Mouse (Mus musculus) midbrain, embryonic 13.5 days (tissue): Measurements from ENCODE around the gene Gcfc2. TPM values are rescaled to one million over a fixed set of nuclear protein-coding genes. Genes with fewer than 3 reads are reported as not detected.

Experiments
- ATAC-seq: fragments of 200-750 bp; cut with Nextera tagmentation; 2 replicates; pipeline ENCODE4 v1.8.0; 2017; ENCODE audit warnings: mild to moderate bottlenecking, moderate TSS enrichment, moderate library complexity
- H3K27ac ChIP-seq: fragments of 300-500 bp; sonication (generic); 2 replicates; pipeline ENCODE4 v1.5.1; 2015; ENCODE audit warnings: inconsistent platforms, mild to moderate bottlenecking, moderate library complexity
- H3K27me3 ChIP-seq: fragments of 300-500 bp; sonication (generic); 2 replicates; pipeline ENCODE4 v1.6.1; 2015; ENCODE audit warnings: mild to moderate bottlenecking, inconsistent platforms
- H3K36me3 ChIP-seq: fragments of 300-500 bp; sonication (generic); 2 replicates; pipeline ENCODE4 v1.6.1; 2015; ENCODE audit warnings: mild to moderate bottlenecking, inconsistent platforms
- H3K4me1 ChIP-seq: fragments of 300-500 bp; sonication (generic); replicated peaks from 2 replicates; pipeline ENCODE4 v1.6.1; 2015; ENCODE audit warnings: inconsistent platforms
- H3K4me2 ChIP-seq: fragments of 300-500 bp; sonication (generic); replicated peaks from 2 replicates; pipeline ENCODE4 v1.6.1; 2015; ENCODE audit warnings: moderate library complexity, mild to moderate bottlenecking, inconsistent platforms
- H3K4me3 ChIP-seq: fragments of 300-500 bp; sonication (generic); replicated peaks from 2 replicates; pipeline ENCODE4 v1.5.1; 2015; ENCODE audit warnings: mild to moderate bottlenecking, inconsistent platforms
- H3K9ac ChIP-seq: fragments of 300-500 bp; sonication (generic); replicated peaks from 2 replicates; pipeline ENCODE4 v1.6.1; 2015; ENCODE audit warnings: mild to moderate bottlenecking, inconsistent platforms
- H3K9me3 ChIP-seq: fragments of 300-500 bp; sonication (generic); 2 replicates; pipeline ENCODE4 v1.6.1; 2016; ENCODE audit warnings: mild to moderate bottlenecking, inconsistent platforms
- WGBS: fragments of 180-500 bp; shearing (Covaris S2); methylation state at CpG from one replicate; pipeline ENCODE4 v1.1.7; 2015; 5-methylcytosine and 5-hydroxymethylcytosine counted together
- polyA plus RNA-seq: library from polyadenylated mRNA; unstranded; fragments of >200 nt; fragmentation: Nextera tagmentation; extraction: Ambion mirVana; gene quantifications from 2 replicates; pipeline ENCODE4 v1.2.1, GENCODE M21; 2015

Gene Gcfc2
- 8.5 and 9.6 TPM in 2 replicates for polyA plus RNA-seq

- Histone ChIP-seq H3K4me1 (peaks cover 18% of the 10 kb centered on the region), H3K4me2 (peak within 1 kb of the TSS; percentile 58), H3K9ac (peak within 1 kb of the TSS; percentile 80), H3K36me3 (peaks cover 20% of the 10 kb centered on the region), H3K27ac (peak within 1 kb of the TSS; percentile 27), H3K27me3 (no peaks in the 10 kb centered on the region), H3K9me3 (no peaks in the 10 kb centered on the region), H3K4me3 (peak within 1 kb of the TSS; percentile 80)
- ATAC-seq, result peak; percentile 97
- WGBS, result under 1% methylated on average over 56 of the region's 56 CpGs
Measured at GRCm38 (mm10) chr6:81923523-81924142, at the start of gene Gcfc2. Gcfc2 (plus strand) TSS chr6:81923669.

- H3K27ac ChIP-seq, result no peak overlapping the region
- no peaks in the 10 kb centered on the region for H3K27me3 ChIP-seq
- H3K4me3 ChIP-seq, result no peak overlapping the region
- H3K9me3 ChIP-seq, result no peaks in the 10 kb centered on the region
- no peak for ATAC-seq
- no peaks in the 10 kb centered on the region for H3K4me1 ChIP-seq
- H3K36me3 ChIP-seq, result no peaks in the 10 kb centered on the region
- no peak overlapping the region for H3K9ac ChIP-seq
- no peak overlapping the region for H3K4me2 ChIP-seq
- 68% methylated on average over 3 of the region's 3 CpGs for WGBS
Measured at GRCm38 (mm10) chr6:81895678-81896230, 27.7 kb upstream of the Gcfc2 start.

GRCm38 (mm10) chr6:81910302-81910855 is 13.1 kb upstream of the Gcfc2 start:
- Histone ChIP-seq H3K4me1 (no peaks in the 10 kb centered on the region), H3K27ac (no peak overlapping the region), H3K27me3 (no peaks in the 10 kb centered on the region), H3K4me2 (no peak overlapping the region), H3K4me3 (no peak overlapping the region), H3K9me3 (no peaks in the 10 kb centered on the region), H3K9ac (no peak overlapping the region), H3K36me3 (no peaks in the 10 kb centered on the region)
- no peak for ATAC-seq
- 91% methylated on average over 25 of the region's 25 CpGs for WGBS

- H3K4me1 ChIP-seq, result no peaks in the 10 kb centered on the region
- no peak overlapping the region for H3K27ac ChIP-seq
- H3K27me3 ChIP-seq, result no peaks in the 10 kb centered on the region
- H3K36me3 ChIP-seq, result no peaks in the 10 kb centered on the region
- no peaks in the 10 kb centered on the region for H3K9me3 ChIP-seq
- WGBS, result 92% methylated on average over 5 of the region's 5 CpGs
- no peak overlapping the region for H3K9ac ChIP-seq
- no peak overlapping the region for H3K4me3 ChIP-seq
- ATAC-seq, result no peak
- no peak overlapping the region for H3K4me2 ChIP-seq
Measured at GRCm38 (mm10) chr6:81911244-81911643, 12.2 kb upstream of the Gcfc2 start.

- 81% methylated on average over 4 of the region's 4 CpGs for WGBS
- H3K4me3 ChIP-seq, result no peak overlapping the region
- no peaks in the 10 kb centered on the region for H3K9me3 ChIP-seq
- H3K27me3 ChIP-seq, result no peaks in the 10 kb centered on the region
- H3K4me2 ChIP-seq, result no peak overlapping the region
- no peaks in the 10 kb centered on the region for H3K36me3 ChIP-seq
- no peak overlapping the region for H3K9ac ChIP-seq
- no peak overlapping the region for H3K27ac ChIP-seq
- H3K4me1 ChIP-seq, result no peaks in the 10 kb centered on the region
- ATAC-seq, result no peak
Measured at GRCm38 (mm10) chr6:81911713-81912112, 11.8 kb upstream of the Gcfc2 start.

- 84% methylated on average over 3 of the region's 3 CpGs for WGBS
- H3K4me3 ChIP-seq, result no peak overlapping the region
- H3K9me3 ChIP-seq, result no peaks in the 10 kb centered on the region
- H3K4me2 ChIP-seq, result no peak overlapping the region
- no peak for ATAC-seq
- H3K36me3 ChIP-seq, result no peaks in the 10 kb centered on the region
- no peaks in the 10 kb centered on the region for H3K4me1 ChIP-seq
- no peak overlapping the region for H3K9ac ChIP-seq
- H3K27me3 ChIP-seq, result no peaks in the 10 kb centered on the region
- no peak overlapping the region for H3K27ac ChIP-seq
Measured at GRCm38 (mm10) chr6:81912177-81912576, 11.3 kb upstream of the Gcfc2 start.

GRCm38 (mm10) chr6:81924304-81924703 is 835 bp downstream of the Gcfc2 start:
- H3K4me3 ChIP-seq, result peak overlapping the region; percentile 80
- no peaks in the 10 kb centered on the region for H3K27me3 ChIP-seq
- 8% methylated on average over 5 of the region's 5 CpGs for WGBS
- peak overlapping the region; percentile 80 for H3K9ac ChIP-seq
- H3K27ac ChIP-seq, result no peak overlapping the region
- peaks cover 18% of the 10 kb centered on the region for H3K4me1 ChIP-seq
- no peaks in the 10 kb centered on the region for H3K9me3 ChIP-seq
- H3K36me3 ChIP-seq, result peaks cover 20% of the 10 kb centered on the region
- ATAC-seq, result peak; percentile 44; the same call in 1 of the 2 replicates
- H3K4me2 ChIP-seq, result peak overlapping the region; percentile 58

- Histone ChIP-seq H3K36me3 (peaks cover 62% of the 10 kb centered on the region), H3K4me3 (no peak overlapping the region), H3K27me3 (no peaks in the 10 kb centered on the region), H3K4me2 (no peak overlapping the region), H3K27ac (no peak overlapping the region), H3K9ac (no peak overlapping the region), H3K9me3 (no peaks in the 10 kb centered on the region), H3K4me1 (peaks cover 10% of the 10 kb centered on the region)
- no peak for ATAC-seq
- WGBS, result 92% methylated on average over 4 of the region's 4 CpGs
Measured at GRCm38 (mm10) chr6:81929402-81929801, 5.9 kb downstream of the Gcfc2 start.

- WGBS, result 96% methylated on average over 3 of the region's 3 CpGs
- Histone ChIP-seq H3K27me3 (no peaks in the 10 kb centered on the region), H3K27ac (no peak overlapping the region), H3K9me3 (no peaks in the 10 kb centered on the region), H3K4me3 (no peak overlapping the region), H3K9ac (no peak overlapping the region), H3K4me1 (no peaks in the 10 kb centered on the region), H3K4me2 (no peak overlapping the region), H3K36me3 (peaks cover 73% of the 10 kb centered on the region)
- no peak for ATAC-seq
Measured at GRCm38 (mm10) chr6:81933281-81933680, 9.8 kb downstream of the Gcfc2 start.

GRCm38 (mm10) chr6:81941718-81942117 is 18.2 kb downstream of the Gcfc2 start:
- ATAC-seq, result no peak
- H3K4me1 ChIP-seq, result no peaks in the 10 kb centered on the region
- H3K4me2 ChIP-seq, result no peak overlapping the region
- no peak overlapping the region for H3K9ac ChIP-seq
- H3K36me3 ChIP-seq, result peaks cover 74% of the 10 kb centered on the region
- H3K27me3 ChIP-seq, result no peaks in the 10 kb centered on the region
- WGBS, result 94% methylated on average over 5 of the region's 5 CpGs
- H3K9me3 ChIP-seq, result no peaks in the 10 kb centered on the region
- H3K27ac ChIP-seq, result no peak overlapping the region
- no peak overlapping the region for H3K4me3 ChIP-seq

- H3K27ac ChIP-seq, result no peak overlapping the region
- H3K4me1 ChIP-seq, result no peaks in the 10 kb centered on the region
- no peaks in the 10 kb centered on the region for H3K27me3 ChIP-seq
- peaks cover 75% of the 10 kb centered on the region for H3K36me3 ChIP-seq
- WGBS, result 95% methylated on average over 2 of the region's 2 CpGs
- H3K9ac ChIP-seq, result no peak overlapping the region
- H3K9me3 ChIP-seq, result no peaks in the 10 kb centered on the region
- ATAC-seq, result no peak
- no peak overlapping the region for H3K4me2 ChIP-seq
- H3K4me3 ChIP-seq, result no peak overlapping the region
Measured at GRCm38 (mm10) chr6:81943281-81943680, 19.8 kb downstream of the Gcfc2 start.

GRCm38 (mm10) chr6:81944432-81944831 is 21.0 kb downstream of the Gcfc2 start:
- Histone ChIP-seq H3K27me3 (no peaks in the 10 kb centered on the region), H3K27ac (no peak overlapping the region), H3K4me2 (no peak overlapping the region), H3K4me3 (no peak overlapping the region), H3K9me3 (no peaks in the 10 kb centered on the region), H3K9ac (no peak overlapping the region), H3K36me3 (peaks cover 83% of the 10 kb centered on the region), H3K4me1 (no peaks in the 10 kb centered on the region)
- ATAC-seq, result no peak
- 92% methylated on average over 3 of the region's 3 CpGs for WGBS
